Mouse (Mus musculus): ENCODE measurements at regions not wholly inside any gene's neighbourhood (a gene's known extent, or its start where the extent isn't known, plus 50 kb on each side); places are given as distances from the start of the nearest gene placed in this dataset.
"Not testable (repeated sequence)": the region's sequence is repeated elsewhere in the genome, so short reads cannot be mapped to it uniquely, and the experiment has no call there.

DNA sequence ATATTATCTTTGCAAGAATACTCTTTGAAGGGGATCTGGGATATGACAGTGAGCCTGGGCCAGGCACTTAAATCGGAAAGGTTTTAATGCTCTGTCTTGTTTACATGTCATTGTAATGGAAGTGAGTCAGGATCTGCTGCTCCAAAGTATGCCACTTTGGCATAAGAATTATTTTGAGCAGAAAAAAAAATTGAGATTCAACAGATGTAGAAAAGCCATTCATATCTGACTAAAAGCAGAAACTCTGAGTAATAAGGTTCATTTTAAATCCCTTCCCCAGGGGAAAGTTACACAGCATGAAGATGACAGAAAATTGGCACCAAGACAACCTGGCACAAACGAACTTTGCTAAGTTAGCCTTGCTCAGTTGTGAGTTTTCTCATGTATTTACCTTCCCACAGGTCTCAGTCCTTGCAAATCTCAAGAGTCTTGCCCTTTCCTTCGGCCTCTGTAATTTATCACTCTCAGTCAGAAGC lies 107.5 kb upstream of the Smlr1 start:
- Histone ChIP-seq H3K4me1 (ENCODE audit: control insufficient read depth, insufficient read depth, insufficient read length, low read length) (no peaks in the 10 kb centered on the region), H3K4me3 (ENCODE audit: insufficient read depth, low read depth, low read length) (no peak overlapping the region), H3K27ac (replicated peaks; ENCODE audit: low read depth, low read length) (no peak overlapping the region)

DNA sequence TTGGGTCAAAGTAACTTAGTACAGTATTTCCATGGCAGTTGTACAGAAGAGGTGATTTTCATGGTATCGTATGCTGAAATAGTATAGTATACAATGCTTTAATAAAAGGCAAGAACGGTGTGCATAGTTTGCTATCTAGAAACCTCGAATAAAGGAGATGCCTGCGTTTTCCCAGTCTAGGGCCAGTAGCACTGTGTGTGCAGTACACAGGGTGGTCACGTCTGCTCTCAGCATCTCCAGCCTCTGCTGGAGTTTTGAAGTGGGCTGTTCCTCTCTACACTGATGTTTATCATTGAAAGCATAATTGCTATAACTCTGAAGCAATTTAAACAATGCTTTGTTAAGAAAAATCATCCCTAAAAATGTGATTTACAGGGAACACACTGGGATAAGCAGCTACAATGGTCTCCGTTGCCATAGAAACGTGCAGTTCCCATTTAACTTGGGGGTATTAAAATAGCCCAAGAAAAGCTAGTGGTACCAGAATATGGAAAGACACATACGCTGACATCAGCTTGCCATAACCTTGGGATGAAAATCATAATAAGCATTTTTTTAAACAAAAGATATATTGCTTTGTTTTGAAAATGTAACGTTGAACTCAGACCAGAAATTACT lies 106.1 kb upstream of the Smlr1 start:
- H3K4me1 ChIP-seq (ENCODE audit: control insufficient read depth, insufficient read depth, insufficient read length, low read length): no peaks in the 10 kb centered on the region
- H3K4me3 ChIP-seq (ENCODE audit: insufficient read depth, low read depth, low read length): no peak overlapping the region
- H3K27ac ChIP-seq (replicated peaks; ENCODE audit: low read depth, low read length): no peak overlapping the region

DNA sequence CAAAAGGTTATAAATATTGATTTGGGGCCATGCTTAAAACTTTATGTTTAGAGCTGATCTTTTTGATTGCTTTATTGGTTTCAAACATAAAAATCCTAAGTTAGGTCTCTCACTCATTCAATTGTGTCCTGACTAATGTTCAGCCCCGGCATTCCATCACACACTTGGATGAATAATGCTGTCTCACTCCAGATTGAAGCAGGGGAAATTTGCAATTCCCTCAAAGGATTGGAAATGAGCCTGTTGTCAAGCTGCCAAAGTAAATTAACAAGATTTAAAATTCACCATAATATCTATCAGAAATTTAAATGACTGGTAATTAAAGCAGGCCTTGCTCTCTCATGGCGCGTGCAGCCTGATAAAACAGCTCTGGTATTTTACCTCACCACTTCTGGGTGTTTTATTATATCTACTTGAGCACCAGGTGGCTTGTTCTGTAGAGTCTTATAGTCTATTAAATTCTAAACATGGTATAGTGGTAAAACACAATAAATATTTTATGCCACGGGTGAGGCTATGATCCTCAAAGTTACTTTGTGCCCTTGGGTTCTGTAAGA lies 97.1 kb upstream of the Smlr1 start:
- no peak overlapping the region for H3K27ac ChIP-seq (replicated peaks; ENCODE audit: low read depth, low read length)
- H3K4me1 ChIP-seq (ENCODE audit: control insufficient read depth, insufficient read depth, insufficient read length, low read length): no peaks in the 10 kb centered on the region
- no peak overlapping the region for H3K4me3 ChIP-seq (ENCODE audit: insufficient read depth, low read depth, low read length)

DNA sequence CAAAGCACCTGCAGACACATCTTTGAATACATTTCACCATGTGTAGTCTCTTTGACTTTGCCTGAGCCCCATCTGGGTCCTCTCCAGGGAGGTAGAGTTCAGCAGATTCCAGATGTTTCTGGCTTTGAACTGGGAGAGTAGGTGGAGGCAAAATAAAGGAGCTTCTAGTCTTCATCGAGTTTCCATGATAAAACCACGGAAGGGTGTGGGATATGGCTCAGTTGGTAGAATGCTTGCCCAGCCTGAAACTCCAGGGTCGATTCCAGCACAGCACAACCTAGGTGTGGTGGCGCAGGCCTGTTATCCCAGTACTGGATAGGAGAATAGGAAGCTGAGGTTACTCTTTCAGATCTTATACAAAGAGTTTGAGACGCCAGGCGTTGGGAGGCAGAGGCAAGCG lies 96.2 kb upstream of the Smlr1 start:
- Histone ChIP-seq H3K4me1 (ENCODE audit: control insufficient read depth, insufficient read depth, insufficient read length, low read length) (no peaks in the 10 kb centered on the region), H3K27ac (replicated peaks; ENCODE audit: low read depth, low read length) (no peak overlapping the region), H3K4me3 (ENCODE audit: insufficient read depth, low read depth, low read length) (no peak overlapping the region)

DNA sequence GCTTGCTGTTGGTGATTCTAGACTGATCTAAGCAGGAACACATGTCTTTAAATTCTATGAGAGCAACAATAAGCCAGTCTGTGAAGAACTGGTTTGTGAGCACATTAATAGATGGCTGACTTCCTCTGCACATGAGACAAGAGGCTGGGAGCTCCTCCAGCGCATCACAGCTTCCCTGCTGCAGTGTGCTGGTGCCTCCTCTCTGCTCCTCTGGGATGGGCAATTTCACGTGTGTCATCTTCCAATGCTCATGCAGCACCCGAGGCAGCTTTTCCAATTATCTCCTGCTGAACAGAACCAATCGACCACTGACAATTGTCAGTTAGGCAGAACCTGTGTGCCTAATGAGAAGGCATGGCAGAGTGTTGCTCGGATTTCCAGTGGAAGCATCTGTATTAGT lies 86.5 kb upstream of the Smlr1 start:
- no peak overlapping the region for H3K4me3 ChIP-seq (ENCODE audit: insufficient read depth, low read depth, low read length)
- no peaks in the 10 kb centered on the region for H3K4me1 ChIP-seq (ENCODE audit: control insufficient read depth, insufficient read depth, insufficient read length, low read length)
- no peak overlapping the region for H3K27ac ChIP-seq (replicated peaks; ENCODE audit: low read depth, low read length)

DNA sequence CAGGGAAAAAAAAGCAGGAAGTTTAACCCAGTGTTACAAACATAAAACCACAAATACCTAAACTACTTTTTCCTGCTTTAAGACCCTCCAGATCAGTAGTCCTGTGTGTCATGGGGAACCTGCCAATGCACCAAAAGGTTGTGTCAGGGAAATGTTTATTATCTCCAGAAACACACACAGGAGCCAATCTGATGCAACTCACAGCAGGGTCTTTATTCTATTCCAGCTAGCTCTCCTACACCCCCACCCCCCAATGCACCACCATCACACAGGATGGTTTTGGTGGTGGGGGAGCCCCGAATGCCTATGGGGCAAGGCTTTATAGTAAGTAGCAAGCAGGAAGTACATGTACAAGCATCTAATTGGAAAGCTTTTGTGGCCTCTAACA lies 85.7 kb upstream of the Smlr1 start:
- H3K4me1 ChIP-seq (ENCODE audit: control insufficient read depth, insufficient read depth, insufficient read length, low read length); H3K4me3 ChIP-seq (ENCODE audit: insufficient read depth, low read depth, low read length); H3K27ac ChIP-seq (replicated peaks; ENCODE audit: low read depth, low read length): not testable (repeated sequence)

DNA sequence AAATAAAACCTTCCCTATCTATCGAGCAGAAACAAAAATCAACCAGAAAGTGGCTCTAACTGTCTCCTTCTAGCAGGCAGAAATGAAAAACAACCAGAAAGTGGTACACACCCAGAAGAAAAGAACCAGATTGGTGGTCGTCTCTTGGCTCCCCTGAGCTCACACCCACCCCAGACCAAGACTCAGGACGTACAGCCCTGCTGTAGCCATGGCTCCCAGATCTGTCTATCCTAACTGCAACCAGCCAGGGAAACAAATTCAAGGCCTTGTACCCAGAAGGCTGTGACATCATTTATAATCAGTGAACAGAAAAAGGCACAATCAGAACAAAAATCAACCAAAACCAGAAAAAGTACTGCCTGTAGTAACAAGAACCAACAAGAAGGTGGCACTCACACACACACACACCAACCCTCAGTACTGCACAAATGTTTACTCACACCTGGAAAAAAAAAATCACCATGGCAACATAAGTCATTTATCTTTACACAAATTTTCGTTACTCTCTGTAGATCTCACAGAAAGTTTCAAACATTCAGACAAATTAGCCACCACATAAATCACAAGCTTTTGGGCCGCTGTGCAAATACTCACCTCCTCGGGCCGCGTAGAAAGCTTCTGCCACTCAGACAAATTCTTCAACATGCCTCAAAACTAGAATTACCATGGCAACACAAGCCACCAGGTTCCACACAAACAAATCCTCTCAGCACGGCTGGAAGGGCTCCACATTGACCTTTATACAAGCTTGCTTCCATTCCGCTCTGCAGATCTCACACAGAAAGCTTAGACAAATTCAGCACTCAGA lies 85.1 kb upstream of the Smlr1 start:
- Histone ChIP-seq H3K4me3 (ENCODE audit: insufficient read depth, low read depth, low read length) (no peak overlapping the region), H3K27ac (replicated peaks; ENCODE audit: low read depth, low read length) (no peak overlapping the region), H3K4me1 (ENCODE audit: control insufficient read depth, insufficient read depth, insufficient read length, low read length) (no peaks in the 10 kb centered on the region)

DNA sequence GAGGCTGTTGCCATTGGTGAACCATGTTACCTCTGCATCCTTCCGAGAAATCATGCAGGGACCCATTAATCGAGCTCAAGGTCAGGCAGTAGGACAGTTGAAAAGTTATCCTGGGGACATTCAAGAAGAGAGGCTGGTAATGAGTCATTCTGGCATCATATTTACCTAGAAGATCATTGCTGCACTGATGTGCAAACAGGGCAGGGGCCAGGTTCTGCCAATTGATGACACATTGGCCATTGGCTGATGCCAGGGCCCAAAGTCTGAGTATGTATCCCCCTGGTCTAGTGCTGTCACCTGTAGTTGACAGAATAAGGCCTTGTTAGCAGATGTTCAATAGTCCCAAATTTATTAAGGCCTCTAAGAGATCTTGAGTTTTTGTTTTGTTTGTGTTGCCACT lies 83.6 kb upstream of the Smlr1 start:
- no peaks in the 10 kb centered on the region for H3K4me1 ChIP-seq (ENCODE audit: control insufficient read depth, insufficient read depth, insufficient read length, low read length)
- no peak overlapping the region for H3K4me3 ChIP-seq (ENCODE audit: insufficient read depth, low read depth, low read length)
- H3K27ac ChIP-seq (replicated peaks; ENCODE audit: low read depth, low read length): no peak overlapping the region

DNA sequence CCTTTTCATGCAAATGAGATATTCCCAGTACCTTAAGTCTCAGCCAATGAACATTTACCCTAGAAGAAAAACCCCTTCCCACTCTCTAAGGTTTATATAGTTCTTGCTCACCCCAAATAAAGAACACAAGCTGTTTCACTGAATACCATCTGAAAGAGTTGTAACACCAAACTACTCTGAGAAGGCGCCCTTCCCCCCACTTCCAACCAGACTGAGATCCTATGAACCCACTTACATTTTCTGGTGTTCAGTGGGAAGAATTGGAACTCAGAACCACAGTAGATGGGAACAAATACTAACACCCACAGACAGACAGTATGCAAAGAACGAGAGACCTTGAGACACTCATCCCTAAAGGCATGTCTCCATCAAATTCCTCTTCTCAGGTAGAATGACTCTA lies 65.4 kb upstream of the Smlr1 start:
- no peak overlapping the region for H3K4me3 ChIP-seq (ENCODE audit: insufficient read depth, low read depth, low read length)
- no peaks in the 10 kb centered on the region for H3K4me1 ChIP-seq (ENCODE audit: control insufficient read depth, insufficient read depth, insufficient read length, low read length)
- no peak overlapping the region for H3K27ac ChIP-seq (replicated peaks; ENCODE audit: low read depth, low read length)

DNA sequence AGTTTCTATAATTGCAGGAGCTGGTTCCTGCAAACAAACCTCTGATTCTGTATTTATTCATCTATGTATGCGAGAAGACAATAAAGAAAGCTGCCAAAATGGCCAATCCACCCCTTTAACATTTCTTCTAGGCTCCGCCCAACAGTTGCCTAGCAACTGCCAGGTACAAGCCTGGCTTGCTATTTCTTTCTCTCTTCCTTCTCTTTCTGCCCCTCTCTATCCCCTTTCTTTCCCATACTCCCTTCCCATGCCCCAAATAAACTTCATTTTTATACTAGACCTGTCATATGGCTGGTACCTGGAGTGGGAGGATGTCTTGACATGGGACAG lies 53.2 kb upstream of the Smlr1 start:
- Histone ChIP-seq H3K4me3 (ENCODE audit: insufficient read depth, low read depth, low read length) (no peak overlapping the region), H3K4me1 (ENCODE audit: control insufficient read depth, insufficient read depth, insufficient read length, low read length) (no peaks in the 10 kb centered on the region), H3K27ac (replicated peaks; ENCODE audit: low read depth, low read length) (no peak overlapping the region)

DNA sequence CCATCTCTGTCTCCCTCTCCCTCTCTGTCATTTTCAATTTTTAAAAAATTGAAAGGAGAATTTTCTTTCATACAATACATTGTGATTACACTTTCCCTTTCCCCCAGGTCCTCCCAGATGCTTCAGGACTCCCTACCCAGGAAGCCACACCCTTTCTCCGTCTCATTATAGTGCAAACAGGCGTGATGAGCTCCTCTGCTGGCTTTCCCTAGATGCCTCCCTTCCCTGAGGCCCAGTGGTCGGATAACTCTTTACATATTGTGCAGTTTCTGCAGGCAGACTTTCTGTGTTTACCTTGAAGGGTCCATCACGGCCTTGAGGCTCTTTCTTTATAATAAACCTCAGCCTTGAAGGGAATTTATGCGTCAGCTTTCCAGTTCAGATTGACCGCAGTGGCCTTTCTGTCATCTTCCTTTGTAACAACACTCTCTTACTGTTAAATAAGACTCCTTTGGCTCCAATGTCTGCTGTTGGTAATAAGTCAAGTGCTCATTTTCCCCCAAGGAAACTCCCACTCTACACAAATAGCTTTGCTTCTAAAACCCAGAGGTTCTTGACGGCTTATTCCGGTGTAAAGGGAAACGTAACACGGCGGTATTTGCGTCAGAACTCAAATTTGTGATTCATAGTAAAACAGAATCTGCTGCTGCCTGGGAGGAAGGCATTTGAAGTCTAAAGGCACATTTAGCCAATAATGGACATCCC lies 52.7 kb upstream of the Smlr1 start:
- Histone ChIP-seq H3K4me1 (ENCODE audit: control insufficient read depth, insufficient read depth, insufficient read length, low read length) (no peaks in the 10 kb centered on the region), H3K27ac (replicated peaks; ENCODE audit: low read depth, low read length) (no peak overlapping the region), H3K4me3 (ENCODE audit: insufficient read depth, low read depth, low read length) (no peak overlapping the region)
